ENCODE assay signal across 25 mouse cellular contexts in the genomic region with DNA sequence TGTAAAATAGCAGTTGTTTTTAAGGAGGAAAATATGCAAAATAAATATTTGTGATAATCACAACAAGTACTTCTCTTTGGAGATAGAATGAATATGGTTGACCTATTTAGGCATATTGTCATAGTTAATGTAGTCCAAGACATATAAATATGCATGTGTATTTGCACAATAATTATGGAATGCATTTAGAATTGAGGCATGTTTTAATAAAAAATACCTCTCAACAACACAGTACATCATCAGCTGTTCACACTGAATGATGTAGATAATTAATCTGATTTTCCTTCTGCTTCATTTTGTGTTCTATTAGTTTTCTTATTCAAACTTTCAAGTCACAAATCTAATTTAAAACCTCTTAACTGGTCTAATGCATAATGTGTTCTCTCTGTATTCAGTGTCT.
DNase-seq lines count a peak whose midpoint lies in the region; ATAC-seq and TF ChIP-seq lines count a peak whose summit lies in the region.
"Had no signal": no experiment of that assay in that cellular context is flagged by ENCODE, and none has a peak within 500 bp of the region (broad histone marks: within the 10 kb centered on the region; RNA-seq: fewer than 3 reads in every experiment).

No protein-coding gene starts in this region.

- no peak overlapping the region for H3K9ac ChIP-seq in forebrain, embryonic 13.5 days
- H3K9ac ChIP-seq in forebrain, postnatal 0 days: no peak overlapping the region
- H3K9ac ChIP-seq in forebrain, embryonic 15.5 days (replicated peaks): no peak overlapping the region
- no peak overlapping the region for H3K9ac ChIP-seq in forebrain, embryonic 12.5 days
- no peak overlapping the region for H3K9ac ChIP-seq in midbrain, embryonic 14.5 days (replicated peaks; ENCODE audit: low read length)
- H3K9ac ChIP-seq in midbrain, embryonic 15.5 days: no peak overlapping the region
- H3K9ac ChIP-seq: embryonic facial prominence, embryonic 13.5 days; embryonic facial prominence, embryonic 15.5 days had no signal

- H3K27ac ChIP-seq in forebrain, embryonic 13.5 days: no peak overlapping the region
- no peak overlapping the region for H3K27ac ChIP-seq in forebrain, postnatal 0 days (ENCODE audit: low read depth, low read length)
- H3K27ac ChIP-seq in forebrain, embryonic 15.5 days (replicated peaks): no peak overlapping the region
- no peak overlapping the region for H3K27ac ChIP-seq in forebrain, embryonic 12.5 days
- no peak overlapping the region for H3K27ac ChIP-seq in midbrain, embryonic 14.5 days (replicated peaks; ENCODE audit: low read depth, low read length)
- H3K27ac ChIP-seq in midbrain, embryonic 15.5 days: no peak overlapping the region
- H3K27ac ChIP-seq: embryonic facial prominence, embryonic 13.5 days; embryonic facial prominence, embryonic 15.5 days had no signal

- H3K9me3 ChIP-seq in forebrain, embryonic 13.5 days (replicated peaks): no peaks in the 10 kb centered on the region
- no peaks in the 10 kb centered on the region for H3K9me3 ChIP-seq in forebrain, postnatal 0 days (ENCODE audit: low read length)
- no peaks in the 10 kb centered on the region for H3K9me3 ChIP-seq in forebrain, embryonic 15.5 days
- no peaks in the 10 kb centered on the region for H3K9me3 ChIP-seq in forebrain, embryonic 12.5 days
- H3K9me3 ChIP-seq in midbrain, embryonic 14.5 days (ENCODE audit: control insufficient read depth, low read length): no peaks in the 10 kb centered on the region
- no peaks in the 10 kb centered on the region for H3K9me3 ChIP-seq in midbrain, embryonic 15.5 days
- H3K9me3 ChIP-seq: embryonic facial prominence, embryonic 13.5 days; embryonic facial prominence, embryonic 15.5 days; G1E had no signal

- peak; percentile 67; the same call in 1 of the 2 replicates for ATAC-seq in forebrain, embryonic 13.5 days
- no peak for ATAC-seq in forebrain, postnatal 0 days
- ATAC-seq in forebrain, embryonic 15.5 days (replicated peaks): peak; percentile 41; the same call in 1 of the 2 replicates
- ATAC-seq in forebrain, embryonic 12.5 days (ENCODE audit: low FRiP score): no peak
- ATAC-seq in midbrain, embryonic 14.5 days (ENCODE audit: low FRiP score, low TSS enrichment): no peak
- ATAC-seq in midbrain, embryonic 15.5 days (replicated peaks): no peak
- ATAC-seq: activated CD4-positive, CD25-positive, alpha-beta regulatory T cell, adult 4 months; CD4-positive, CD25-positive, alpha-beta regulatory T cell, adult 4 months; Patski had no signal

- H3K27me3 ChIP-seq in forebrain, embryonic 13.5 days: no peaks in the 10 kb centered on the region
- H3K27me3 ChIP-seq in forebrain, postnatal 0 days (ENCODE audit: insufficient read depth, low read length): no peaks in the 10 kb centered on the region
- no peaks in the 10 kb centered on the region for H3K27me3 ChIP-seq in forebrain, embryonic 15.5 days
- no peaks in the 10 kb centered on the region for H3K27me3 ChIP-seq in forebrain, embryonic 12.5 days
- no peaks in the 10 kb centered on the region for H3K27me3 ChIP-seq in midbrain, embryonic 14.5 days (ENCODE audit: control insufficient read depth, insufficient read depth, low read length)
- H3K27me3 ChIP-seq in midbrain, embryonic 15.5 days (replicated peaks): no peaks in the 10 kb centered on the region
- H3K27me3 ChIP-seq: CH12.LX; embryonic facial prominence, embryonic 13.5 days; embryonic facial prominence, embryonic 15.5 days; Patski had no signal

- TF ChIP-seq CTCF in forebrain, postnatal 0 days (IDR thresholded peaks at IDR 0.05; ENCODE audit: low read depth): no peak

- H3K4me2 ChIP-seq in forebrain, embryonic 13.5 days: no peak overlapping the region
- H3K4me2 ChIP-seq in forebrain, postnatal 0 days (ENCODE audit: low read depth): no peak overlapping the region
- no peak overlapping the region for H3K4me2 ChIP-seq in forebrain, embryonic 15.5 days (replicated peaks)
- no peak overlapping the region for H3K4me2 ChIP-seq in forebrain, embryonic 12.5 days
- H3K4me2 ChIP-seq in midbrain, embryonic 14.5 days (ENCODE audit: low read length): no peak overlapping the region
- no peak overlapping the region for H3K4me2 ChIP-seq in midbrain, embryonic 15.5 days
- H3K4me2 ChIP-seq: embryonic facial prominence, embryonic 13.5 days; embryonic facial prominence, embryonic 15.5 days had no signal

- H3K4me3 ChIP-seq in forebrain, embryonic 13.5 days: no peak overlapping the region
- H3K4me3 ChIP-seq in forebrain, postnatal 0 days (ENCODE audit: low read depth, low read length): no peak overlapping the region
- H3K4me3 ChIP-seq in forebrain, embryonic 15.5 days: no peak overlapping the region
- no peak overlapping the region for H3K4me3 ChIP-seq in forebrain, embryonic 12.5 days (replicated peaks)
- no peak overlapping the region for H3K4me3 ChIP-seq in midbrain, embryonic 14.5 days (replicated peaks; ENCODE audit: low read depth, low read length)
- H3K4me3 ChIP-seq in midbrain, embryonic 15.5 days: no peak overlapping the region
- H3K4me3 ChIP-seq: embryonic facial prominence, embryonic 13.5 days; embryonic facial prominence, embryonic 15.5 days; erythroblast, embryonic 14.5 days had no signal

- no peaks in the 10 kb centered on the region for H3K36me3 ChIP-seq in forebrain, embryonic 13.5 days (ENCODE audit: poor library complexity, severe bottlenecking)
- no peaks in the 10 kb centered on the region for H3K36me3 ChIP-seq in forebrain, postnatal 0 days (ENCODE audit: insufficient read depth)
- no peaks in the 10 kb centered on the region for H3K36me3 ChIP-seq in forebrain, embryonic 15.5 days
- H3K36me3 ChIP-seq in forebrain, embryonic 12.5 days (replicated peaks): no peaks in the 10 kb centered on the region
- no peaks in the 10 kb centered on the region for H3K36me3 ChIP-seq in midbrain, embryonic 14.5 days (ENCODE audit: control insufficient read depth, insufficient read depth, low read length)
- no peaks in the 10 kb centered on the region for H3K36me3 ChIP-seq in midbrain, embryonic 15.5 days (replicated peaks)
- H3K36me3 ChIP-seq: embryonic facial prominence, embryonic 13.5 days; embryonic facial prominence, embryonic 15.5 days; G1E had no signal

- no peaks in the 10 kb centered on the region for H3K4me1 ChIP-seq in forebrain, embryonic 13.5 days
- no peaks in the 10 kb centered on the region for H3K4me1 ChIP-seq in forebrain, postnatal 0 days (ENCODE audit: insufficient read depth)
- no peaks in the 10 kb centered on the region for H3K4me1 ChIP-seq in forebrain, embryonic 15.5 days
- no peaks in the 10 kb centered on the region for H3K4me1 ChIP-seq in forebrain, embryonic 12.5 days
- no peaks in the 10 kb centered on the region for H3K4me1 ChIP-seq in midbrain, embryonic 14.5 days (ENCODE audit: control insufficient read depth, insufficient read depth, low read length)
- H3K4me1 ChIP-seq in midbrain, embryonic 15.5 days: no peaks in the 10 kb centered on the region
- H3K4me1 ChIP-seq: embryonic facial prominence, embryonic 13.5 days; embryonic facial prominence, embryonic 15.5 days had no signal

- DNase-seq in forebrain, postnatal 0 days: no peak
- peak; percentile 8 for DNase-seq in midbrain, embryonic 14.5 days
- DNase-seq: adrenal gland, adult 8-10 months; adrenal gland, postnatal 14 days; adrenal gland, postnatal 36 days; B cell, adult 2 months; cerebellum, adult 11 months; cerebellum, adult 18-20 months; cerebellum, adult 8-10 months; cerebellum, adult 9-11 months; cerebellum, postnatal 14 days; cerebellum, postnatal 36 days; embryo, embryonic 11 days had no signal

Comparison
In these comparisons a context has a peak if more than half of its experiments do, and no peak if none do; other contexts are left out.
1. ATAC-seq: peak in forebrain, embryonic 13.5 days (single experiment) and forebrain, embryonic 15.5 days (single experiment); none in forebrain, postnatal 0 days (single experiment), forebrain, embryonic 12.5 days (single experiment), midbrain, embryonic 14.5 days (single experiment) and midbrain, embryonic 15.5 days (single experiment).